Mouse (Mus musculus): ENCODE data around the gene Poc1a.

Gene Poc1a

DNA sequence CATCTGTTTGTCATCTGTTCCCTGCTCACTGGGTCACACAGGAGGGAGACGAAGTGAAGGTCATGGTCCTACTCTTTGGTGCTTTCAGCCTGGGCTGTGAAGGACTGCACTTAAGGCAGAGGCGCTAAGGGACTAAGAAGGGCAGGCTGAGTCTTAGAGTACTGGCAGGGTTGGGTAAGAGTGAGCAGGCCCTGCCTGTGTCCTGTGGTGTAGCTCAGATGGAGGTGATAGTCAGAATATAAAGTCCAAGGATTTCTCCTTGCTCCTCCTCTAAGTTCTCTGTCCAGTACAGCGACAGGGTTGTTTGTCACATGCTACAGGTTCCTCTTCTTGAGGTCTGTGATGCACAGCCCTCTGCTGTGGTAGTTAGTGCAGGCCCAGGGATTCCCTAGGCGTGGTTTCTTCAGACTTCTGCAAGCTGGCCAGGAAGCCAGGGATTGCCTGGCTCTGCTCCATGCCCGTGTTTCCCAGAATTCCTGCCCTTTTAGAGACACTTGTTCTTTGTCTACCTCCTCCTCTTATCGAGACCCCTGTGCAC, 15.8 kb downstream of the Poc1a start:
- Histone ChIP-seq H3K4me3 (replicated peaks; ENCODE audit: low read length) (no peak overlapping the region), H3K27me3 (ENCODE audit: insufficient read depth, low read length) (no peaks in the 10 kb centered on the region), H3K9me3 (ENCODE audit: low read length) (no peaks in the 10 kb centered on the region), H3K4me1 (replicated peaks; ENCODE audit: low read depth, low read length) (peaks cover 27% of the 10 kb centered on the region), H3K36me3 (ENCODE audit: insufficient read depth, low read length) (peaks cover 73% of the 10 kb centered on the region)
- TF ChIP-seq POU5F1 (IDR thresholded peaks at IDR 0.05; ENCODE audit: borderline replicate concordance, low read length) (no peak), CTCF (conservative IDR thresholded peaks at IDR 0.05; ENCODE audit: low read length) (no peak), NANOG (IDR thresholded peaks at IDR 0.05; ENCODE audit: borderline replicate concordance, low read length) (no peak)

DNA sequence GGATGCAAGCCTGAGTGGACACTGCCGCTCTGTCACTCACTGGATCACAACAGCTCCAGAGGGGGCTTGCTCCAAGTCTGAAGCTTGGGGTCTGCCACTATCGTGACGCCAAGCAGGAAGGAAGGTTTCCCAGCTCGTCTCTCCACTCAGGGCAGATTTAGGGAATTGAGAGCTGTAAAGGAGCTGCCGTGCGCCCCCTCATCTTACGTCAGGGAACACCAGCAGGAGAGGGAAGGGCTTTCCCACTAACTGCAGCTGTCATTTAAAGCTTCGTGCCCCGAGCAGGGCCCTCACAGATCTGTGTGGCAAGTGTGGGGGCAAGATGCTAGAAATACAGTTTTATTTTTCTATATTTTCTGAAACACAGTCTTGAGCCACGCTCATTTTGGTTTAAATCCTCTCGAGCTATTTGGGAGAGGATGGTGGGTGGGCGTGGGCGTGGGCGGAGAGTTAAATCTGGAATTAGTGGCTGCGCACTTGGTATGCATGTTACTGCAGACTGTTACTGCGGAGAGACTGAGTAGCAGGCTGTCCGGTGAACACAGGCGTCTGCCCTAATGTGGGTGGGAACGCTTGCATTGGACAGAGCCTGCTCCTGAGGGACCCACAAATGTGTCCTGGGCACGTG, 19.4 kb downstream of the Poc1a start:
- no peaks in the 10 kb centered on the region for H3K9me3 ChIP-seq (ENCODE audit: low read length)
- no peak overlapping the region; the same call in 1 of the 2 replicates for H3K4me3 ChIP-seq (replicated peaks; ENCODE audit: low read length)
- TF ChIP-seq POU5F1 (IDR thresholded peaks at IDR 0.05; ENCODE audit: borderline replicate concordance, low read length) (no peak), NANOG (IDR thresholded peaks at IDR 0.05; ENCODE audit: borderline replicate concordance, low read length) (no peak), CTCF (conservative IDR thresholded peaks at IDR 0.05; ENCODE audit: low read length) (no peak)
- peaks cover 62% of the 10 kb centered on the region for H3K36me3 ChIP-seq (ENCODE audit: insufficient read depth, low read length)
- peaks cover 61% of the 10 kb centered on the region for H3K4me1 ChIP-seq (replicated peaks; ENCODE audit: low read depth, low read length)
- no peaks in the 10 kb centered on the region for H3K27me3 ChIP-seq (ENCODE audit: insufficient read depth, low read length)

DNA sequence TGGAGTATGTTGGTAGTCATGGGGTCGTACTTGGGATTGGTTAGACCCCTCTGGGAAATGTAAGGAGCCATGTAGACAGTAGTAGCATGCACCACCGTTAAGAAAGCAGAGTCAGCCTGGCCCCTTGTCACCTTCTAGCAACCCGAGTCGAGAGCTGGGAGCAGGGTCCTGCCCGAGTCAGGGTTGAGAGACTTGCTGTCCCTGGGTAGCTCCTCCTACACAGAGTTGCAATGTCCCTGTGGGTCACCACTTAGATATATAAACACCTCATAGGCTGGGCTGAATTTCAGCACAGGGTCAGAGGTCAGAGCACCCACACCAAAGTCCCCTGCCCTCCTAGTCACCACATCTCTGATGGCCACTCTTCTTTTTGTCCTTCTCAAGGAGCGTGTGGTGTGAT, 20.1 kb downstream of the Poc1a start:
- no peak for TF ChIP-seq CTCF (conservative IDR thresholded peaks at IDR 0.05; ENCODE audit: low read length)
- no peak for TF ChIP-seq NANOG (IDR thresholded peaks at IDR 0.05; ENCODE audit: borderline replicate concordance, low read length)
- no peak for TF ChIP-seq POU5F1 (IDR thresholded peaks at IDR 0.05; ENCODE audit: borderline replicate concordance, low read length)
- Histone ChIP-seq H3K9me3 (ENCODE audit: low read length) (no peaks in the 10 kb centered on the region), H3K4me3 (replicated peaks; ENCODE audit: low read length) (no peak overlapping the region; the same call in 1 of the 2 replicates), H3K4me1 (replicated peaks; ENCODE audit: low read depth, low read length) (peaks cover 66% of the 10 kb centered on the region), H3K36me3 (ENCODE audit: insufficient read depth, low read length) (peaks cover 60% of the 10 kb centered on the region), H3K27me3 (ENCODE audit: insufficient read depth, low read length) (no peaks in the 10 kb centered on the region)

DNA sequence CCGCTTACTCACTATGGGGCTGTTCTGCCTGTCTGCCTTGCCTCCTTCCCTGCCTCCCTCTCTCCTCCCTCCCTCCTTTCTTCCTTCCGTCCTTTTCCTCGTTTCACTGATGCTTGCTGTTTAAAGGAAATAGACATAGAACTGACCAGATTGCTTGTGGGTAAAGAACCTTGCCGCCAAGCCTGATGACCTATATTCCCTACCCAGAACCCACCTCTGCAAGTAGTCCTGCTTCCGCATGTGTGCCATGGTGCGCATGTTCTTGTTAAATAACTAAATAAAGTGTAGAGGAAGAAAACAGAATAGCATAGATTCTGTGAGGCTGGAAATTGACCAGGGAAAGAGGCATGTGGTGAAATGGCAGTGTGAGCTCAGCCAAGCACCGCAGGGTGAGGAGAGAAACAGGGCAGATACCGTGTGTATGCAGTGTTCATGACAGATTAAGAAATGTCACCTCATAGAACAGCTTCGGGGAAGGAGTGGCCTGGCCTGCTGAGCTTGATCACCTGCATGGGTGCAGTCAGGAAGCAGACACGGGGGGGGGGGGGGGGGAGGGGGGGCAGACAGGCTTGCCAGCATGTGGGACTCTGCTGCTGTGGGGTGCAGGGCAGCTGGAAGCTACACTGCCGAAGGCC, 20.7 kb downstream of the Poc1a start:
- no peaks in the 10 kb centered on the region for H3K9me3 ChIP-seq (ENCODE audit: low read length)
- H3K4me1 ChIP-seq (replicated peaks; ENCODE audit: low read depth, low read length): peaks cover 66% of the 10 kb centered on the region
- H3K4me3 ChIP-seq (replicated peaks; ENCODE audit: low read length): no peak overlapping the region
- H3K36me3 ChIP-seq (ENCODE audit: insufficient read depth, low read length): peaks cover 59% of the 10 kb centered on the region
- TF ChIP-seq NANOG (IDR thresholded peaks at IDR 0.05; ENCODE audit: borderline replicate concordance, low read length) (no peak), POU5F1 (IDR thresholded peaks at IDR 0.05; ENCODE audit: borderline replicate concordance, low read length) (no peak), CTCF (conservative IDR thresholded peaks at IDR 0.05; ENCODE audit: low read length) (no peak)
- no peaks in the 10 kb centered on the region for H3K27me3 ChIP-seq (ENCODE audit: insufficient read depth, low read length)

DNA sequence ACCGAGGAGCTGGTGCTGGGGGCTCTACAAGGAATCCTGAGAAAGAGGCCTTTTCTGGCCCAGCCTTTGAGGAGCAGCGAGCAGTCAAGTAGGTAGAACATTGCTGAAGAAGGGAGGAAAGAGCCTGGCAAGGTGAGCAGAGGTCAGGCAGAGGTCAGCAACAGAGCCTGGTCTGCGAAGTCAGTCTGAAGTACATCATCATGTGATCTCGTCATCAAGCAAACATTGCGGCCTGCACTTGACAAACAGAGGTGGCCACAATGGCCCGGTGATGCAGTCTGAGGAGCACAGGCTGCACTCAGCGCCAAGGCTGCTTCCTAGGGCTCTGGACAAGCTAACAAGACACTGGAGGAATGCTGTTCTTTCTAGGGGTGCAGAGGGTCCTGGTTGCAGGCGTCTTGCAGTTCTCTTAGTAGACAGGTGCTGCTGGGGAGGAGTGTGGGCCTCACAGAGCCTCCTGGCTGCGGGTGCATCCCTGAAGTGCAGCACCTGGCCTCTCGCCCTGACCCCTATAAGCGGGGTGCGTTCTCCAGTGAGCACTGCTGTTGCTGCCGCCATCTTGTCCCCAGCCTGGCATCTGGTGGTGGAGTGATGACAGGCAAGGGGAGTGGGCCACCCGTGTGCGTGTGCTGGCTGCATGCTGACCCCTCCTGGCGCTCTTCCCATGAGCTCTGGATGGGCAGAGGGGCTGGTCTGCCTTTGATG, 21.7 kb downstream of the Poc1a start:
- TF ChIP-seq POU5F1 (IDR thresholded peaks at IDR 0.05; ENCODE audit: borderline replicate concordance, low read length): no peak
- no peak for TF ChIP-seq NANOG (IDR thresholded peaks at IDR 0.05; ENCODE audit: borderline replicate concordance, low read length)
- TF ChIP-seq CTCF (conservative IDR thresholded peaks at IDR 0.05; ENCODE audit: low read length): no peak
- H3K4me1 ChIP-seq (replicated peaks; ENCODE audit: low read depth, low read length): peaks cover 66% of the 10 kb centered on the region
- H3K9me3 ChIP-seq (ENCODE audit: low read length): no peaks in the 10 kb centered on the region
- H3K36me3 ChIP-seq (ENCODE audit: insufficient read depth, low read length): peaks cover 53% of the 10 kb centered on the region
- no peak overlapping the region for H3K4me3 ChIP-seq (replicated peaks; ENCODE audit: low read length)
- no peaks in the 10 kb centered on the region for H3K27me3 ChIP-seq (ENCODE audit: insufficient read depth, low read length)

DNA sequence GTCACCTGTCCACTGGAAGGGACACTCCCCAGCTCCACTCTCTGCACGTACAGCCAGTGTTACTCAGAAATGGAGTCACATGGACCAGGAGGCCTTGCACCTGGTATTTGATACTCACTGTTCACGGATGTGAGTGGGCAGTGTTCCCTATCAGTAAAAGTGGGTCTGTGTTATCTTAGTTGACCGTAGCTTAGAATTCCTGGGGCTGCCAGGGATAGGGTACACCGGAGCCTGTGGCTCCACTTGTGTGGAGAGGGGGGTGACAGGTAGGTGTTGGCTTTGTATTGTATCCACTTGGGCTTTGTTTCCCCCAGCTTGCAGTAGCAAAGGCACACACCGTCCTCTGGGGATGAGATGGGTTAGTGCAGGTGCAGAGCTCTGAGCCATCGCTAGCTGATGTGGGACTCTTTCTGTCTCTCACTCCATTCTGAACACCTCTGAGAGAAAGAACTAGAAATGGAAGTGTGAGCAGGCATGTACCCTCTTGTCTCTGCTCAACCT, 22.6 kb downstream of the Poc1a start:
- peaks cover 52% of the 10 kb centered on the region for H3K36me3 ChIP-seq (ENCODE audit: insufficient read depth, low read length)
- peaks cover 61% of the 10 kb centered on the region for H3K4me1 ChIP-seq (replicated peaks; ENCODE audit: low read depth, low read length)
- no peaks in the 10 kb centered on the region for H3K27me3 ChIP-seq (ENCODE audit: insufficient read depth, low read length)
- H3K4me3 ChIP-seq (replicated peaks; ENCODE audit: low read length): no peak overlapping the region
- H3K9me3 ChIP-seq (ENCODE audit: low read length): no peaks in the 10 kb centered on the region
- TF ChIP-seq CTCF (conservative IDR thresholded peaks at IDR 0.05; ENCODE audit: low read length): no peak
- TF ChIP-seq POU5F1 (IDR thresholded peaks at IDR 0.05; ENCODE audit: borderline replicate concordance, low read length): no peak
- TF ChIP-seq NANOG (IDR thresholded peaks at IDR 0.05; ENCODE audit: borderline replicate concordance, low read length): no peak

DNA sequence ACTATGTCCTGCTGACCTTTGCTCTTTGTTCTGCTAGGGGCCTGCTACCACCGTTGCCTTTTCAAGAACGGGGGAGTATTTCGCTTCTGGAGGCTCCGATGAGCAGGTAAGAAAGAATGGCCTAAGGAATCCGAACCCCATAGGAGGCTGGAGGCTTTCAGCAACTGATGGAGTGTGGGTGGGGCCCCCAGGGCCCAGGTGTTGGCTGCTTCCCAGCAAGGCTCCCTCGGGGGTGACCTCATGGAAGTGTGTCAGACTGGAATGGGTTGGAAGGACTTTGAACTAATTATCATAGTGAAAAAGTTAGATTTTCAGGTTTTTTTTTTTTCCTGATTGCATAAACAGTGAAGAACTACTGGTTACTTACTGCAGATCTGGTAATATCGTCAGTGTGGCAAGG, 24.4 kb downstream of the Poc1a start:
- no peak for TF ChIP-seq POU5F1 (IDR thresholded peaks at IDR 0.05; ENCODE audit: borderline replicate concordance, low read length)
- no peak for TF ChIP-seq NANOG (IDR thresholded peaks at IDR 0.05; ENCODE audit: borderline replicate concordance, low read length)
- no peak for TF ChIP-seq CTCF (conservative IDR thresholded peaks at IDR 0.05; ENCODE audit: low read length)
- Histone ChIP-seq H3K4me1 (replicated peaks; ENCODE audit: low read depth, low read length) (peaks cover 54% of the 10 kb centered on the region), H3K36me3 (ENCODE audit: insufficient read depth, low read length) (peaks cover 53% of the 10 kb centered on the region), H3K4me3 (replicated peaks; ENCODE audit: low read length) (no peak overlapping the region), H3K27me3 (ENCODE audit: insufficient read depth, low read length) (no peaks in the 10 kb centered on the region), H3K9me3 (ENCODE audit: low read length) (no peaks in the 10 kb centered on the region)

DNA sequence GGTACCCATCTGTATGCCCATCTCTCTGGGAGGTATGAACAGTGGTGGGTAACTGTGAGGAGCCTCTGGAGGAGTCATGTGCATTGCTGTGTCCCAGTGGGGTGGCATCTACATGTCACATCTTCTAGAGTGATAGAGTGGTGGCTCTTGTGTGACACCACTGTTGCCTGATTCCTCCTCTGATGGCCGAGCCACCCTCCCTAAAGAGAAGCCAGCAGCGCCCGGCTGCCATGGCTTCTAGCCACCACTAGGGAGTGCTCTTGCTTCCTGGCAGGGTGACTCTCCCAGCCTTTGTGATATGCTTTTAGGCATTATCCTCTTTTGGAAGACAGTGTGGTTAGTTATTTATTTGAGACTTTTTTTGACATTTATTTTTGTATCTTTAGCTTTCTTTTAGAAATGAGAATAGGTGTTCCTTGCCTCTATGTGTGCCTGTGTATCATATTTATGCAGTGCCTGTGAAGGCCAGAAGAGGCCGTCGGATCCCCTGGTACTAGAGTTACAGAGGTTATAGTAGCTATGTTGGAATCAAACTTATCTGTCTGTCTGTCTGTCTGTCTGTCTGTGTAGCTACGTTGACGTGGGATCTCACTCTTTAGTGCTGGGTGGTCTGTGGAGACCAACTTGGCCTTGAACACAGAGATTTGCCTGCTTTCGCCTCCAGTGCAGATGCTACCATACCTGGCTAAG, 25.9 kb downstream of the Poc1a start:
- peaks cover 63% of the 10 kb centered on the region for H3K36me3 ChIP-seq (ENCODE audit: insufficient read depth, low read length)
- peaks cover 50% of the 10 kb centered on the region for H3K4me1 ChIP-seq (replicated peaks; ENCODE audit: low read depth, low read length)
- TF ChIP-seq POU5F1 (IDR thresholded peaks at IDR 0.05; ENCODE audit: borderline replicate concordance, low read length) (no peak), NANOG (IDR thresholded peaks at IDR 0.05; ENCODE audit: borderline replicate concordance, low read length) (no peak), CTCF (conservative IDR thresholded peaks at IDR 0.05; ENCODE audit: low read length) (peak; percentile 98)
- H3K4me3 ChIP-seq (replicated peaks; ENCODE audit: low read length): no peak overlapping the region
- H3K27me3 ChIP-seq (ENCODE audit: insufficient read depth, low read length): no peaks in the 10 kb centered on the region
- H3K9me3 ChIP-seq (ENCODE audit: low read length): no peaks in the 10 kb centered on the region

All from E14TG2a.4 (cell line).